Mouse (Mus musculus): ENCODE results near the gene Osm.

DNA sequence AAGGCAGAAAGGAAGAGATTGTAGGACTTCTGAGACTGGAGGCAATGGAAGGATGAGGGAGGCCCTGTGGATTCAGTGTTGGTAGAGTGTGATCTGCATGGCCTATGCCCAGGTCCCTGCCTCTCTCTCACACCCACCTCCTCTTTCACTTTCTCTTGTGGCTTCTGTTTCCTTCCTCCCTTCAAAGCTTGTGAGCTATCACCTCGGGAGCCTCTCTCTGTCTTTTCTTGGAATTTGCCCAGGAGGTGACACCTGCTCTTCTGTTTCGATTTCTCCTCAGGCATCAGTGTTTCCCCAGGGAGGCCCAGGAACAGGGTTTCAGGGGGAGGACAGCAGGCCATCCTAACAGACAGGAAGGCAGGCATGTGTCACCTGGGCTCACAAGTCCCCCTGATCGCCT is 53.1 kb downstream of the Osm start:
- TF ChIP-seq CTCF (IDR thresholded peaks at IDR 0.05; ENCODE audit: low read depth, low read length) (no peak), POLR2A (IDR thresholded peaks at IDR 0.05; ENCODE audit: extremely low read depth, insufficient read depth, low read length) (no peak)
